Mouse (Mus musculus) v-Abl transformed pro-B cells (cell line): ENCODE results near the gene Mcu.

Experiments
- in situ Hi-C, 2 experiments: fragments of 400-800 bp; cut with MboI; formaldehyde crosslinking; loops; one replicate each; pipeline ENCODE4 v1.15.1; 2025; ENCODE audit not compliant: unreplicated experiment in 2 of 2

Mcu gene

GRCm38 (mm10) chr10:59616522-59616921 lies at the start of gene Mcu:
Gene Mcu, minus strand, starts transcription at chr10:59616692.
- in situ Hi-C loops = no loop called here

DNA sequence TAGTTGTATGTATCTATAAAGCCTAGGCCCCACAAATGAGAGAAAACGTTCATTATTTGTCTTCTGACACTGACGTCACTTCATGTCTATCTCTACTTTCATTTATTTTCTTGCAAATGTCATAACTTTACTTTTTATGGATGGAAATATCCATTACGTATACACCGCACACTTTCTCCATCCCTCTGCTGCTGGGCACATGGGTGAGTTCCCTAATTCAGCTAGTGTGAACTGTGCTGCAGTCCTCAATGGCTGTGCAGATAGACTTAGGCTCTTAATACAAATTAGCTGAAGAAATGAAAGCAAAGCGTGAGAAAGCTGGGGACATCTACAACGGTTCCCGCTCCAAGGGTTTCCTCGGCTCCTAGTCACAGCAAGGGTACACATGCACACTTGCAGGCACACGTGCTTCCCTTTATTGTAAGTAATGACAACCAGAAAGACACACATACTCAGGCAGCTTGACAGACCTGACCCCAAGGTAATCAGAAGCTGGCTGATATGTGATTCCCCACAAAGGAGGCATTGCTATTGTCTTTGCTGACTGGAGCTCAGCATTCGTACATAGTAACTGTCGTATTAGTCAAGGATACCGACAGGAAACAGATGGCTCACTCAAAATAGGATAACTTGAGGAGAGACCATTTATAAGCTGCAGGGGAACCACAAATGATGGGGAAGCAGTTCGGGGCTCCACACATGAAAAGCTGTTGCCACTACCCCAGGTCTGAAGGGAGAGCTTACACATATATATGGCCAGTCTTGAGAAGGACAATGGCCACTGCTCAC lies 49.2 kb upstream of the Mcu start:
- in situ Hi-C loops = no loop called here

GRCm38 (mm10) chr10:59664765-59665164 lies 48.3 kb upstream of the Mcu start:
- in situ Hi-C loops = no loop called here

GRCm38 (mm10) chr10:59656799-59657198 lies 40.3 kb upstream of the Mcu start:
- in situ Hi-C loops = no loop called here

GRCm38 (mm10) chr10:59646821-59647378 lies 30.4 kb upstream of the Mcu start:
- in situ Hi-C loops = no loop called here

DNA sequence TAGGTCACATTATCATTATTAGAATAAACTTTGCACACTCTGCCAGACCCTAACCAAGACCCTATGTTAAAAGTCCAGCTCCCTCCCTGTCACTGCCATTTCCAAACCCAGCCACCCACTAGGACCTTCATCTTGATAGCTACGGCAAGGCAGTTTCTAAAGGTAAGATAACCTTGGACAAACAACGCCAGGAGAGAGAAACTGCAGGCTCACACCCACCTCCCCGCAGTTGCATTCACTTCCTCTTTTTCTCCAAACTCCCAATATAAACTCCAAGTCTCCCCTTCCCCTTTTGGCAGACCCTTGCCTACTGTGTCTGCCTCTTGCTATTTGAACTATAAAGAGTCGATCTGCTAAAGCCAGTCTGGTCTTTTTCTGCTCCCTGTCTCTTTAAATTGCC lies 28.7 kb upstream of the Mcu start:
- in situ Hi-C loops = no loop called here

DNA sequence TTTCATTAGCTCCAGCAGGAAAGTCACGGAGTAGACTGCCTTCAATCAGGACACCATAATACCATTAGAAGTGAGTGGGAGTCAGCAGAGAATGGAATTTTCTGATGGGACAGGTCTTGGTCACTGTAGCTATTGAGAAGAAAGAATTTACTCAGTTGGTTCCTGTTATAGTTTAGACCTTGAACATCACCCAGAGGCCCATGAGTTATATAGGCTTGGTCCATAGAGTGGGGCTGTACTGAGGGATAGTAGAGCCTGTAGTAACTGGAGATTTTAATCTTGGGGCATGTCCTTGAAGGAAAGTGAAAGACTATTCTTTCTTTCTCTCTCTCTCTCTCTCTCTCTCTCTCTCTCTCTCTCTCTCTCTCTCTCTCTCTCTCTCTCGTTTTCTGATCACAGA lies 28.2 kb upstream of the Mcu start:
- in situ Hi-C loops = loop anchor here in 1 of 2 experiments (5.0 kb wide), 1 partner anchor 48 kb away; no protein-coding TSS in a partner anchor

DNA sequence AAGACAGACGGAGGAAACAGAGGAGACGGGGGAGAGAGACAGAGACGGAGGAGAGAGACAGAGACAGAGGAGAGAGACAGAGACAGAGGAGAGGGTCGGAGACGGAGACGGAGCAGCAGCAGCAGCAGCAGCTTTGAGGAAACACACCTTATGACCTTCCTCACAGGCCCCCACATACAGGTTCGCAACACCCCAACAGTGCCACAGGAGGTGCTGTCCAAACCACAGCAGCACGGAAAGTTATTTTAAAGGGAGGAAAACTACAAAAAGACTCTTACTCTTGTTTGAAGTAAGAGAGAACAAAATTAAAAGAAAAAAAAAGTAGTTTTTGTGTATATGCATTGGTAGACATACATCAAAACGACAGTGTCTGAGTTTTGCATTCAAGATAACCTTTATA lies 27.2 kb upstream of the Mcu start:
- in situ Hi-C loops = loop anchor here in 1 of 2 experiments (5.0 kb wide), 1 partner anchor 49 kb away; no protein-coding TSS in a partner anchor

GRCm38 (mm10) chr10:59642659-59643377 lies 26.3 kb upstream of the Mcu start:
- in situ Hi-C loops = loop anchor here in 1 of 2 experiments (5.0 kb wide), 1 partner anchor 49 kb away; no protein-coding TSS in a partner anchor

DNA sequence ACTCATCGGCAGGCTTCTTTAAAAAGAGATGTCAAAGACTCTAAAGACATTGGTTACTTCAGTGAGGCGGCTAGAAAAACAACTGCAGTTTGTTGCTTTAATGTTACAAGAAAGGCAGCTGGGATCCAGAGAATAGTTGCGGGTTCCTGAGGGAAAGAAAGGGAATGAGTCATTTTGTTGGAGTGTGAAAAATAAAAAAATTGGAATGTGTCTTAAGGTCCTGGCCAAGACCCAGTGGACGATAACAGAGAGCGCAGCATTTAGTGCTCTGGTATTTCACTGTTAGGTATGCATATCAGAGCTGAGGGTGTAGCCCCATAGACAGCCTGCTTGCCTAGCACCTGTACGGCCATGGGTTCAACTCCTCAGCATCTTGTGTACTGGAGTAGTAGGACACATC lies 22.1 kb upstream of the Mcu start:
- in situ Hi-C loops = no loop called here

DNA sequence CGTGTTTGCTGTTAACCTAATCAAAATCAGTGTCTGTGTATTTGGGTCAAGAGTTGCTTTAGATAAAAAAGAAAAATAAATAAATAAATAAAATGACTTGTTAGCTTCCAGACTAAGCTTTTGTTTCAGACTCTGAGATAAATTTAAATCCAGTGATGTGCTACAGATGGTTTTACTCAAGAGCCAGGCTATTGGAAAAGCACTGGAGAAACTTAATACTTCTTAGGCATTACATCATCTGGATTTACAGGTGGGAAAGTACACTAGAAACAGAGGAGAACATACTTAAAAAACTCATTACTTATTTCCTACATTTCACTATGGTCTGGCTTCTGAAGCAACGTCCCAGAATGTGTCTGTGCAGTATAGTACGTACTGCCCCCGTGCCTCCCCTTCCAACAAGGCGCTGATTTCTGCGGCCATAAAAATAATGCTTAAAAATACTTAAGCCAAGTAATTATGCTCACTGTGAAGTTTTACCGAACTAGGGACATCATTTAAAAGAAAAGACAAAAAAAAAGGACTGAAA lies 21.2 kb upstream of the Mcu start:
- in situ Hi-C loops = no loop called here

- in situ Hi-C loops = no loop called here
Measured at GRCm38 (mm10) chr10:59636751-59637533, 20.4 kb upstream of the Mcu start.

- in situ Hi-C loops = no loop called here
Measured at GRCm38 (mm10) chr10:59636048-59636447, 19.6 kb upstream of the Mcu start.

DNA sequence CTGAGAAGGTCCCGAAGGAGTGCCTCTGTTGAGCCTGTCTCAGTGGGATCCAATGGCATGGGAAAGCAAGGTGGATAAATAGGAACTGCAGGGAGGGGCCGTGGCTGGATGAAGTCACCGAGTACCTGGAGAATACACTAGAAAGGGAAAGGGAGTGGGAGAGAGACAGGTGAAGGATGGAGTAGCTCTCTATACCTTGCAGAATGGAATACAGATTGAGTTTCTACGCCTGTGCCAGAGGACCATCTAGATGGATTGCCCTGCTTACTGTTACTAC lies 13.0 kb upstream of the Mcu start:
- in situ Hi-C loops = no loop called here

- in situ Hi-C loops = no loop called here
Measured at GRCm38 (mm10) chr10:59628641-59629505, 12.4 kb upstream of the Mcu start.

DNA sequence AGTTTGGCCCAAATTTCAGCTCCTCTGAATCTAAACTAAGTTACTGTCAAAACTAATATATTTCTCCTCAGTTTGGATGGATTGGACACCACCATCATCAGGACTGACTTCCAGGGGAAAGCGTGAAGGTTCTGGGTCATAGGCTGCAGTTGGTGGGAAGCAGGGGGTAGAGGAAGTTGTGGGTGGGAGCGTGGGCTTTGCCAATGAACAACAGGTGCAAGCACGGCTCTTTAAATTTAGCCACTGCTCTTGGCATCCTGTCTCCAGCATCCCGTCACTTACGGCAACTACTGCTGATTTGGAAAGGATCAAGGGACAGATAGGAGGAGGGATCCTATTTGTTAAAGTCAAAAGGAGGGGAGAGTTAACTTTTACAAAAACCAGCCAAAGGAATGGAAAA lies 7.0 kb upstream of the Mcu start:
- in situ Hi-C loops = no loop called here

GRCm38 (mm10) chr10:59621355-59621754 lies 4.9 kb upstream of the Mcu start:
- in situ Hi-C loops = no loop called here

DNA sequence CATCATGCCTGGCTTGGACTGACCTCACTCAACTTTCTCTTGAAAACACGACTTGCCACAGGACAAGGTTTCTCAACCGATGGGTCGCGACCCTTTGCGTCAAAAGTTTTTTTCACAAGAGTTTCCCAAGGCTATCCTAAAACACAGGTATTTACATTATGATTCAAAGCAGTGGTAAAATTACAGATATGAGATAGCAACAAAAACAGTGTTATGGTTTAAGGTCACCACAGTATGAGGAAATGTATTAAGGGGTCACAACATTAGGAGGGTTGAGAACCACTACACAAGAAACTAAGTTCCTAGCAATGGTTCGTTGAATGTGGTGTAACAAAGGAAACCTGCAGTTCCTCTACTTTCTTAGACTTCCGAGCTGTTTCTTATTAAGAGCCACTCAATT lies 1.3 kb upstream of the Mcu start:
- in situ Hi-C loops = no loop called here

DNA sequence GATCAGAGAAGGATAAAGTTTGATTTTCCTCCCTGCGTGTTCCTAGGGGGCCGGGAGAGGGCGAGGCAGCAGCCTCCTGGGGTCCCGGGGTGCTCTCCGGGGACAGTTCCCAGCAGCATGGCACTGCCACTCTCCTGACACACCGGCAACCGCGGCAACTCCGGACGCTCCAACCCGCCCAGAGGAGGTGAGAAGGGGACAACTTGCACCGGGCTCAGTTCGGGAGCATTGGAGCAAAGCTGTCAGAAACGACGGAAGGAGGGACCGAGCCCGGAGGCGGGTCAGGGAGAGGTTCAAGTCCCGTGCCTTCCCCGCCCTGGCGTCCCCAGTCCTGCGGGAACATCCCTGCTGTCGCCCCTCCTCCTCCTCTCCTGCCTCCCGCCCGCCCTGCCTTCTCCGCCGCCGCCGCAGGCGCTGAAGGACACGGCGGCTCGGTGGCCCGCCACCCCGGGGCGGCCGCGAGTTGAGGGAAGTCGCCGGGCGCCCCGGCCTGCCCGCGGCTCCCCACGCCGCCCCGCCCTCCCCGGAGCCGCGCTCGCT lies 441 bp downstream of the Mcu start, which contains the start of gene Gm10322:
Gm10322 (plus strand) TSS at position 83 of the 540 bp plus-strand sequence.
- in situ Hi-C loops = no loop called here
